Mouse (Mus musculus) gastrocnemius, postnatal 36 days (tissue): Measurements from ENCODE around the gene Sh3rf1. TPM values are rescaled to one million over a fixed set of nuclear protein-coding genes. Genes with fewer than 3 reads are reported as not detected.

Experiments used
- DNase-seq, 2 experiments: peaks; one replicate each; pipeline ENCODE4 v3.0.0; 2022
- intact Hi-C: fragments of 180-260 bp; cut with DNase I; formaldehyde crosslinking; loops from one replicate; pipeline ENCODE4 v1.15.1; 2025
- total RNA-seq, 2 experiments: library from RNA; stranded (reverse); gene quantifications; 2 replicates each; pipeline ENCODE4 v1.2.3; 2021

Sh3rf1 gene
- total RNA-seq, 2 experiments from 2014 or later = 1.7 to 2.2 TPM

DNA sequence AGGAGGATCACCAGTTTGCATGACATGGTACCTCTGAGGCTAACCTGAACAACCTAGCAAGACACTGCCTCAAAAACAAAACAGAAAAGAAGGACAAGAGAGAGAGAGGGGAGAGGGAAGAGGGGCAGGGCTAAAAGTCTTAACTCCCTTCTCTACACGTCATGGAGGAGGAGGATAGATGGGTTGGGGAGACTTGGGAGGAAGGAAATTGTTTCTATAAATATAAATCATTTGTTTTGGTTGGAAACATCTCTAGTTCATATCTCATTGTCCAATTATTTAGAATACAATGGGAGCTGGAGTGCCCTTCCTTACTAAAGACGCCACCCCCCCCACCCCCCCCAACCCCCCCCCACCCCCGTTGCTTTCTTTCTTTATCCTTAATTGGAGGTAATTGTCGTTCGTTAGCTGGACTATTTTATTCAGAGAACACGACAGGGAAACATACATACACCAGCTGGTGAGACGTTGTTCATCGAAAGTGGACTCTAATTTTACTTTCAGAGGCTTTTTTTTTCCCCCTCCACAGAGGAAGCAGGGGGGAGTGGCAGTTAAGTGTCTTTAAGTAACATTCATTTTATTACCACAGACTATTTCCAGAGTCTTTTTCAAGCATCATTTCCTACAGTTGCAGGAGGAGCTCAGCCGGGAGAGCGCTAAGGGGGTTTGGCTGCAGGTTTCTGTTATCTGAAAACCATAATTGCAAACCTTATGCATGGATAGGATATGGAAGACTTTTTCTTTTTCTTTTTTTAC, 92.5 kb downstream of the Sh3rf1 start:
- no peak for DNase-seq
- intact Hi-C loops = no loop called here

GRCm38 (mm10) chr8:61316813-61317534, 93.3 kb downstream of the Sh3rf1 start:
- intact Hi-C loops = no loop called here
- DNase-seq = no peak

DNA sequence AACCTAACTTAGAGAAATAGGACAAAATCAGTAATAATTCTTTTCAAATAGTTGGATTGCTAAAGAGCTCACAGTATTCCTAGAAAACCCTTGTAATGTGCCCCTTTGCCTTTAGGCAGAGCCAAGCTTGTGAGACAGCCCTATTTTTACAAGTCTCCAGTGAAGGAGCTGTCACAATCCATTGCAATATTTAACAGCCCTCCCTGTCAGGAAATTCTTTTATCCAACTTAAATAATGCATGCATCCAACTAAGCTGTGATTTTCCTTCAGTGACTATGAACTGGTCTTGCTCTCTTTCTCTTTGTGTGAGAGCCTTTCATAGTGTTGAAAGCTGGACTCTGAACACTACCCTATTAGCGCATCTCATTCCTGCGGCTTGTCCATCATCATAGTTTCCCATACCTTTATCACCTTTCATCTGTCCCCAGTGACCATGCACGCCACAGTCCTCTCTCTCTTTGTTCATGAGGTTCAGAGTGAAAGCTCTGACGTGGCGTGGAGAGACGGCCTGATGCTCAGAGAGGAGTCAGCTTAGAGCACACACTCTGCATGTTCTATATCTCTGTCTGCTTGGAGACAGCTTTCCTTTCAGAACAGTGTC, 94.0 kb downstream of the Sh3rf1 start:
- DNase-seq = no peak
- intact Hi-C loops = no loop called here

DNA sequence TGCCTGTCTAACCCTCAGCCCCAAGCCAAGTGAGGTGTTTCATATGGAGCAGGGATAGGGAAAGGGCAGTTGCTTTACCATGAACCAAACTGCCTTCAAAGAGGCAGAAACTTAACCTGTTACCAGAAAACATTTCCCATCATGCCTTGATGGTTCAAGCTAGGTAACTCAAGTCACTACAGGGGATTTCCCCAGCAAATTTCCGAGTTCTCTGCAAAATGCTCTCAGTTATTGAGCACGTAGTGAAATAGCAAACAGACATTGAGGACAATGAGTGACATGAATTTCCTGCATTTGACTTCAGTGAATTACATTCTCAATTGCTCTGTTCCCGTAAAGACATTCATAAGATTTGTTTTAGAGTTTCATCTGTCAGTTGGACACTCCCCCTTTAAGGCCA, 97.5 kb downstream of the Sh3rf1 start:
- intact Hi-C loops = no loop called here
- DNase-seq = no peak

- no peak for DNase-seq
- intact Hi-C loops = no loop called here
Observed at GRCm38 (mm10) chr8:61321780-61322179, 98.1 kb downstream of the Sh3rf1 start.

GRCm38 (mm10) chr8:61322462-61322861, 98.8 kb downstream of the Sh3rf1 start:
- DNase-seq = no peak
- intact Hi-C loops = no loop called here

DNA sequence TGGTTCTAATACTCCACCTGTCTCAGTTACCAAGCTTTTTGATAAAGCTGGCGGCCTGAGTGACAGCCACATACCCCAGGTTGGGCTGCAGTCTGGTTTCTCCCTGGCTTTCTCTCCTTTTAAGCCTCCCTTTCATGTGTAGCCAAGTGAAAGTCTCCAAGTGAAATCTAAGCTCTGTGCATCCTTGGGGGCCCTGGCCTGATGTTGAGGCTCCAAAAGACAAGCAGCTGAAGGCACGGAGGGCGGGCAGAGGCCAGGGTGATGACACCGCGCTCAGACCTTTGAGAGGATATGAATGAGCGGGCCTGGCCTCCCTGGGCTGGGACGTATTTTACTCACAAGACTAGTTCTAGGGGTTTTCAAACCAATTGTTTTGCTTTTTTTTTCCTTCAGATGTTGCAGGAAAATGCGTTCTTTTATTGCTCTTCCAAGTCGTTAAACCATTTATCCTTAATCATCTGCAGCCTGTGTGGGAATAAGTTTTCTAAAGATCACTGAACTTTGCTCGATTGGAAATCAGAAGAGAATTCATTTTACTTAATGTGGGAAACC, 100.8 kb downstream of the Sh3rf1 start:
- intact Hi-C loops = no loop called here
- no peak for DNase-seq

DNA sequence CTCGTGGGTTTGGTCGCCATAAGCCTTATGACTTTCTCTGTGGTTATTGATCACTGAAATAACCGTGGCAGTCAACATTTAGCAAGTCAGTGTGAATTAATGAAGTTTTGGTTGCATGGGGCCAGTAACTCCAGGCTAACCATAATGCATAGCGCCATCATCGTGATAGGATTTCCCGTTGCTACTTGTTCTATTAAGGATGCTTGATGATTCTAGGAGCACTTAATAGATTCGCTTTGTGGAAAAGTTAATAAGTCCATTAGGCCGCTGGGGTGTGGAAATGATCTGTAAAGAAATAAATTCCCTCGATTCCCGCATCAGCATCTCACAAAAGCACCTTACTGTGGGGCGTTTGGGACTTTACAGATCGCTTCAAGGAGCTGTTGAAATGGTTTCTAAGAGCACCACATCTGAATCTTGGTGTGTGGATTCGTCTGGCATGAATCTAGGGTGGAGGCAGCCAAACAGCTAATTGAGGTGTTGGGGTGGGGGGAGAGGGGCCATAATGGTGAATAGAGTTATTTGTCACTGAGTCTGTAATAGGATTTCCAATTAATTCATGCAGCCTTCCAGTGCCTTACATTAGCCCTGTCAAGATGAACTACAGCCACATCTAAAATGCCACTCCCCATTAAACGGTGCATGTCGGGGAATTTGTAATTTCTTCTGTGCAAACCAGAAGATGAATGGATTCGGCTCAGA, 101.5 kb downstream of the Sh3rf1 start:
- intact Hi-C loops = no loop called here
- no peak for DNase-seq

- intact Hi-C loops = no loop called here
- DNase-seq = no peak
Observed at GRCm38 (mm10) chr8:61326281-61326680, 102.6 kb downstream of the Sh3rf1 start.

- intact Hi-C loops = no loop called here
- no peak for DNase-seq
Observed at GRCm38 (mm10) chr8:61327333-61327732, 103.7 kb downstream of the Sh3rf1 start.

DNA sequence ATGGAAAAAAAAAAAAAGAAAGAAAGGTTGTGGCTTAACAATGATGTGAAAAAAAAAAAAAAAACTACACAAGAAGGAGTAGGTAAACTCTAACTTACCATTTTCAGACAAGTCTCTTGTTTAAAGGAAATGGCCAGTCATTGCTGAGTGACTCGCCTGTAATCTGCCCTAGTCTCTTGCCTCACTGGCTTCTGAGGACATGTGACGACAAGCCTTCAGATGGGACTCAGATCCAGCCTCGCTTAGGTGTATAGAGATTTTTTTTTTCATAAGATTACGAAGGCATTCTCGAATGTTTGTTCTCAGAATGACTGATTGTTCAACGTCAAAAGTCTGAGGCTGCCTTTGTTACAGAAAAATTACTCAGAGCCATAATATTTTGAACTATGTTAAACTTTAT, 116.0 kb downstream of the Sh3rf1 start:
- no peak for DNase-seq
- intact Hi-C loops = no loop called here

GRCm38 (mm10) chr8:61340283-61340984, 116.8 kb downstream of the Sh3rf1 start:
- intact Hi-C loops = no loop called here
- no peak for DNase-seq

DNA sequence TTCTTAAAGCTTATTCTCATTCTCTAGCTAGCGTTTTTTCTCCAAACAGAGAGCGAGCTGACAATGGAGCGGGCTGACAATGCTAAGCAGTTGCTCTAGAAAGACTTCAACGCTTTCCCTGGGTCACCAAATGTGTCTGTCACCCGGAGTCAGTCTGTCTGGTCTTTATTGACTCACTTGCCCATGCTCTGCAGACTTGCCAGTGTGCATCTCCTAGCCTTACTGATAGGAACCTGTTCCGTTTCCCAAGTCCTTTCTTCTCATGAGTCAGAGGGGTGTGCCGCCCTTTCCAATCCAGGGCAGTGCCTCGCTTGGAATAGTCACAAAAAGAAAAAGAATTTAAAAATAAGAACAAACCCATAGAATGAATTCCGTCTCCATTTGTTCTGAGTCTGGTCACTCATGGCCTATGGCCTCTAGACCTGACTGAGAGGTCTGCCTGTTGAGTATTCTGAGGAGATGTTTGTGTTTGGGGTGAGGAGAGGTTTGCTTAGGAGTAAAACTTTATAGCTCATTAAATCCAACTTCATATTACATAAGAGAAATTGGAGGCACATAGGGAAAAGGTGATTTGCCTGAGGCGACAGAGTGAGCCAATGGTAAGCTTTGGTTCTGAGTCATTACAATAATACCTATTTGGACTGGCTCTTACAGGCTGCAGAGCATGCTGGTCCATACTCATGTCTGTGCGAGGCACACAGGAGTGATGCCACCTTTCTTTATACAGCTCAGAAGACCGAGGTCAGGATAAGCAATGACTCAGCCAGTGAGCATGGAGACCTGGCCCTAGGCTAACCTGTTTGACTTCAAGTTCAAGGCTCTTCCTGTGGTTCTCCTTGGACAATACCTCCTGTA, 118.1 kb downstream of the Sh3rf1 start:
- intact Hi-C loops = no loop called here
- no peak for DNase-seq

DNA sequence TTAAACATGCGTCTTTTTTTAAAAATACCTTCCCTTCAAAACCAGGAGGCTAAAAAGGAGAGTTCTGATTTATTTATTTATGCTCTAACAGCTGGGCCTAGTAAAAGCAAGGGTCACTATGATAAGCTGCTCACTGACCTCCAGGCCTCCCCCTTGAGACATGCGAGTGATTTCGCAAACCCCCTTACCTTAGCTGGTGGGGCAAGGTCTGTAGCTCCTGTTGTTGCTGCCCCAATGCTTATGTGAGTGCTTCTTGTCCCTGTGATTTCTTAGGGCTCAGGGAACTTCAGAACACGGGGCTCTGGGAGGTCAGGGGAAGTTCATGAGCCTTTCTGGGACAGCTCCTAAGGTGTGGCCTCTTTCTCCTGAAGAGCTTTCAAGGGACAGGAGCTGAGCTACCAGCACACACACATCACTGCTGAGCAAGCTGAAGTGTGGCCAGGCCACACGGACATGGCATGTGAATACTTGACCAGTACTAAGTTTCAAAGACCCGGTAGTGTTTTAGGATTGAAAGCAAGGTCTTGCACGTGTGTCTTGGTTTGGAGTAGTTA, 118.9 kb downstream of the Sh3rf1 start:
- no peak for DNase-seq

DNA sequence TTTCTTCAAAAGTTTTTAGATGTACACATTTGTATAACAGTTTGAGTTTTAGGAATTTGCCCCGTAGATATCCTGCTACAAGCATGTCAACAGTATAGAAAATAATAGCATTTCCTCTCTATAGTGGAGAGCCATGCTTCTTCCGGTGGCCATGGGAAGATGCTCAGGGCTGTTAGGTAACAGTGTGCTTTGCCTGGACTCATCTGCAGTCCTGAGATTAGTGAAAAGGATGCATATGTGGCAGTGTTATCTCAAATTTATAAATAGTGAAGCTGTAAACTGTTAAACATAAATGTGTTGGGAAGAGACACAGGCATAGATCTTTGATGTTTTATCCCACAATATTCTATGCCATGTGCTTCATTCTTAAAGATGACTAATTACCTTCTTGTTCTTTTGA, 120.8 kb downstream of the Sh3rf1 start:
- DNase-seq = no peak
- intact Hi-C loops = no loop called here

More for the DNA sequence above, 118.9 kb downstream of the Sh3rf1 start:
- intact Hi-C loops = no loop called here

DNA sequence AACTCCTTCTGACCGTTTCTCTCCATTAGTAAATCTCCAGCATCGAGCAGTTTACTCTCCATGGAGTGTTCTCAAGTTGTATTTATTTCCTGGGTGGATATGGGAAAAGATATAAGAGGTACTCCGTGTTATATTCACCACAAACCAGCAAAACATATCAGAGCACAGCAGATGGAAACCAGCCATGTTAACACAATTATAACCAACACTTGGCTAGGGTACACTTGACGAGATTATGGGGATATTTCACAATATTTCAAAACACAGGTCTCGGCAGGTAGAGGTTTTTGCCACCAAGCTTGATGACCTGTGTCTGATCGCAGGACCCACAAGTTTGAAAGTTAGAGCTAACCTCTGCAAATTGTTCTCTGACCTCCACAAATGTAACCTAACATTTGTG, 123.3 kb downstream of the Sh3rf1 start:
- intact Hi-C loops = no loop called here
- DNase-seq = no peak

GRCm38 (mm10) chr8:61347526-61347925, 123.9 kb downstream of the Sh3rf1 start:
- intact Hi-C loops = no loop called here
- DNase-seq = no peak

DNA sequence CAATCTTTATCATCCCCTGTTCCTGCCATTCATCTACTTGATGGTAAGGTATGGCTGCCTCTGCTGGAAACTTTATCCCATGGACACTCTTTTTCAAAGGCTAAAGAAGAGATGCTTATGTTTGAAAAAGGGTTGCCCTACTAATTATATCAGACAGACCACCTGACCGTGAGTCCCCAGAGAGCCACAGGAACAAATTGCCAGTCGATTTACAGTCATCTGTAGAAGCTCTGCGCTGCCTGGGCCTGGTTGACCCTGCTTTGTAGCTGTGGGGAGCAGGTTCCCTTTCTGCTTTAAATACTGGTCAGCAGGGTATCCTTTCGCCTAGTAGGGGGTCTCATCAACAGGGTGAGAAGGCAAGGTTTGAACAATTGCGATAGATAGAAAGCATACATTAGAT, 124.4 kb downstream of the Sh3rf1 start:
- DNase-seq = no peak
- intact Hi-C loops = no loop called here

DNA sequence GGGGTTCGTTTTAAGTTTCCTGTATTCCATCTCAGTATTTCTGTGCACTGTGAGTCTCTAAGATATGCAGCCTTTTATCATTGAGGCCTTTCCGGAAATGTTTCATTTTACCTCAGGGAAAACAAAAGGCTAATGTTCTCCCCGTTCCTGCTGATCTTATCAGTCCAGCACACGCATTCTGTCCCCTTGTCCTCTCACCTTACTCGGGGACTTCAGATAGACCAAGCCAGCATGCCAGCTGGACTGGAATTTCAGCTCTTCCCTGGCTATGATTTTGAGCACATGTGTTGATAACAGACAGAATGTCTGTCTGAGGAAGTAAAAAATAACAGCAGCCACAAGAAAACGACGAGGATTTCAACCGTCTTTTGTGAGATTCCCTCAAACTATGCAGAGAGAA, 124.8 kb downstream of the Sh3rf1 start:
- DNase-seq = no peak
- intact Hi-C loops = no loop called here
